Mouse (Mus musculus): ENCODE results near the gene Hcrtr2. TPM values are rescaled to one million over a fixed set of nuclear protein-coding genes. Genes with fewer than 3 reads are reported as not detected.

Gene Hcrtr2
- not detected for total RNA-seq (2021)
- long read RNA-seq, experiment 1, result 0 reads
- long read RNA-seq, experiment 2, result 0 reads

DNA sequence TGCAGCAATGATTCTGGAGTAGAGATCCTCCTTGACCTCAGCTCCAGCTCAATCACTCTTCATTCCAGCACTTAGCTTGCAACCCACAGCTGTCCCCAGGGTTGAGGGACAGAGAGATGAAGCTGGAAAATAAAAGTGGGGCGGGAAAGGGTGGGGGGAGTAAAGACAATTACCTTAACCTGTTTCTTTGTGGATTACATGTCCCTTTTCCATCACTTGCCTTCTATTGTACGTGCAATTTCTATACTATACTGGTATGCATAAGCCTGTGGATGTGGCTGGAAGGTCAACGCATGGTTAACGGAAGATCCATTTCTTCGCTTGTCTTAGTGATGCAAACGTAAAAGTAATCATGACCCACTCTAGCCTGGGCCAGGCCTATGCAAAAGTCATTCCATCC, at the start of gene Hcrtr2:
TSS of gene Hcrtr2 (minus strand) at position 101 of the 400 bp plus-strand sequence.
- no peak for DNase-seq

DNA sequence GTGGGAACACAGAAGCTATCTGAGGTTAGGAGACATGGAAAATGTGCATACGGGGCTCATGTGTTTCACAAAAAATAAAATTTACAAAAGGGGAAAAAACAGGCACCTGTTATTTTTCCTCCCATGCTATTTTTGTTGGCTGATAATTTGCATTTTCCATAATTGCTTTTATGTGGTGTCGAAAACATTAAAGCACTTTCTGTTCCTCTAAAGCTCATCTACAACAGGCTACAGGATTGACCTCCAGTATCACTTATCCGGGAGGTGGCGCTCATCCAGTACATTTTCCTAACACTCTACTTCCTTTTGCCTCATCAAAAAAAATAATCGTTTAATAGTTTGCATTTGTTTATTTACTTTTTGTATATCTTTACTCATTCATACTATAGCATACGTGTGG, 41.2 kb upstream of the Hcrtr2 start:
- no peak for DNase-seq

DNA sequence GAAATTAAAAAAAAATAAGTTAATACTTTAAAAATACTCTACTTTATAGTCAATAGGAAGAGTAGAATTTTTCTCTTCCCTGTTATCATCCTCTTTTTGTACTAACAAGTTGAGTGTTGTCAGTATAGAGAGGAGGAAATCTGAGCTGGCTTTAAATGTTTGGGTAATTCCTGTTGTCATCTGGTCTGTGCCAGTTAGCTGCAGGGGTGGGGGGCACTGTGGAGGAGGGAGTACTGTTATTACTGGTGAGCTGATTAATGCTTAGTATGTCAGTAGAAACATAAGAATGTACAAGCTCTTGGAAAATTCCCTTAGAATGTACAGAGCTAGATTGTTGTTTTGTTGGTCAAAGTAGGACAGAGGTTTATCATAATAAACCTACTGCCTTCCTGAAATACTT, 36.7 kb upstream of the Hcrtr2 start:
- DNase-seq, result no peak

DNA sequence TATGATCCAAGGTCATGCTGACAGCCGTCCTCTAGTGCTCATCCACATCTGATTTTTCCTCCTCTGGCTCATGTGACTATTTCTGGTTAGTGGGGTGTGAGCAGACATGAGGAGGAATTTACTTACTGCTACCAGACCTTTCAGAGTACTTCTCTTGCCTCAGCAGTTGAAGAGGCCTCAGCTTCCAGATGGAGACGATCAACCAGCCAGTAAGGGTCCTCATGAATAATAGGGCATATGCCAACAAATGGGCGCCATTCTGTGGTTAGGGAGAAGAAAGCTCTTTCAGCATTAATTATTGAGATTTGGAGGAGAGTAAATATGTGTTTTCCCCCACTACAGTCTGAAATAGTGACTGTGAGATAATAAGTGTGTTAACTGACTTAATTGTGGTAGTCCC, 28.7 kb upstream of the Hcrtr2 start:
- no peak for DNase-seq

DNA sequence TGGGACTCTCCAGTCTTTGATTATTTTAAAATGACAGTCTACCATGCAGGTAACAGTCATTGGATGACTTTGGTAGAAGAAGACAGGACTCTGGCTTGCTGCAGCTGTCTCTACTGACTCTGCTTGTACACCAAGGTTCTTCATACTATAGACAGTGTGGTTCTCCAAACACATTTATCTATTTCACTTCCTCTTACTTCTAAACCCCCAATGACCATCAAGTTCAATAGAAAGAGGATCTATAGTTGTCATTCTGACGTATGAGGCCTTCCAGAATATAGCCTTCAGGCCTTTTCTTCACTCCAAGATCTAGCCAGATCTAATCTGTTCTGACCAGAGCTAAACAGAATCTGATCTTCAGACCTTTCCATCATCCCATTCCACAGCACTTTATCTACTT, 23.6 kb upstream of the Hcrtr2 start:
- no peak for DNase-seq

DNA sequence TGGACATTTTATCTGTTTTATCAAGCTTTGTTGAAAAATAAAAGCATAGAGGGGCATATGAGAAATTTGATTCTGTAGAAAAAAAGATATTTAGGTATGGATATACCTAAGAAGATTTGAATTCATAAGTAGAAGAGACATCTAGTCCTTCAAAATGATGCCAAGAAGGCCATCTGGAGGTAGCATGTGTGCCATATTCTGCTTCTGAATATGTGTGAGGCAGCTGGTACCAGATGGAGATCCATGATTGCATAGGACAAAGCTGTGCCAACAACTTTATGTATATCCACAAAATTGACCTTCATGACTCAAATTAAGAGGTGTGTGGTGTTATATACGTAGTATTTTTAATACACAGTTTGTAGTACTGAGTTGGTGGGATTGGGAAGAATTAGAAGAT, 7.4 kb upstream of the Hcrtr2 start:
- no peak for DNase-seq

DNA sequence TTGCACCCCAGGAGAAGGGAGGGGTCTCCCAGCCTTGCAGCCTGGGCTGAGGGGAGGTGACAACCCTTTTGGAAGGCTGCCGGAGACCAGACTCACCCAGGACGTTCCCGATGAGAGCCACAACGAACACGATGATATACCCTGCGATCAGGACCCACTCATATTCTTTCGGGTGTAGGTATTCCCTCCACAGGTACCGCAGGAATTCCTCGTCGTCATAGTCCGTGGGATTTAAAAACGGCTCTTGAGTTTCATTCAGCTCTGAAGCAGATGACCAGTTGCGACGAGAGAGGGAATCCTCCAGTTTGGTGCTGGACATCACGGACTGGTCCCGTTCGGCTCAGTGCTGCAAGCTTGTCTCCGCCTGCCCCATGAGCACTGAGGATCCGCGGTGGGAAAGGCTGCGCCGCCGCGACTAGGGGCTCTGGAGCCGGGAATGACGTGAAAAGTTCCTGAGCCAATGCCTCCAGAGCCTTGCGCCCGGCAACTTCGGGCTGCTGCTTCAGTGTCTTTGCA, 412 bp downstream of the Hcrtr2 start:
- no peak for DNase-seq

DNA sequence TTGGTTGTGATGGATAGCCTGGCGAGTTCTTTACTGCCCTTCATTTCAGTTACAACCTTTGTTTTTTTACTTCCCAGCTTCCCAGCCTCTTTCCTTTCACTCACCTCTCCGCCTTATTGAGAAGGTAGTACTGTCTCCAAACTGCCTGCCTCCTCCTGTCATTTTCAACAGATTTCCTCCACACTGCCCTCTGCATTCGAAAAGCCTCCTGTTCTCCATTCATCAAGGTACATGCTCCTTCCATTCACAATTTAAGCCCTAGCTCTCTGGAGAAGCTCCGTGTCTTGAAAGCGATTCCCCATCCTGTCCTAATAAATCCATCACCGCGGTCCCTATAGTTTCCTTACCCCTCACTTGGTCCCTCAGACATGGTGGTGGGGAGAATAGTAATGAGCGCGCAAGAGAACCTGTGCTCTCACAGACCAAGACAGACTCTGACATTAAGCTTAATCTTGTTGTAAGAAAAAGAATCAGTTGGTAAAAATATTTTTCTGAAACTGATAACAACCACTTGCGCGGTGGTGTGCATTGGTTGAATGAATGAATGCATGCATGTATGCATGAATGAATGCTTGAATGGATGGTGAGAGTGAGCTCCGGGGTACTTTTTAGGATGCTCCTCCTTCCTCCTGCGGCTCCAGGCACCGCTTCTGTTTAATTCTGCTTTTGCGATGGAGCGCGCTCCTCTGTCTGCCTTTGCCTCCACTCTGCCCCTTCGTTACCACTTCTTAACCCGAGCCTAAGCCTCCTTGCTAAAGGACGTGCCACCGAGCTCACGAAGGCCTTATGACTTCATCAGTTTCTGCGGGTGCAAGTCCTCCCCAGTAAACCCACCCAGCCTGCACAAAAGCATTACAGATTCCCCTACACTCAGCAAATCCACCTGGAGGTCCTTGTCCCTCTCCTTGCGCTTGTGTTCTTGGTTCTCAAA, 1.3 kb downstream of the Hcrtr2 start:
- DNase-seq, result no peak

DNA sequence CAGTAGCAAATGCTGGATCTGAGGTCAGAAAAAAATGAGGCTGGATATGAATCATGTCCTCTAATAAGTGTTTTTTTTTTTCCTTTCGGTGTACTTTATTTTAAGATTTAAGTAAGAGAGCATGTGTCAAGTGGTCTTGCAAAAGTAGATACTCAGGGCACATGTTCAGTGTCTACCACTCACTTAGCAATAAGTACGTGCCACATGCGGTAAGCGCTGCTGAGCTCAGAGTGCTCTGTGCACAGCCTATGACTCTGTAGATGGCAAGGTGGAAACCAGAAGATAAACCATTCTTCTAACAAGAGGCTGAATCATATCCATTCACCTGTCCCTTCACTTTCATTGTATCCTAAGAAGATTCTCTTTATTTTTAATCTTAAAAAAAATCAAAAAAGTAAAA, 2.1 kb downstream of the Hcrtr2 start:
- no peak for DNase-seq

DNA sequence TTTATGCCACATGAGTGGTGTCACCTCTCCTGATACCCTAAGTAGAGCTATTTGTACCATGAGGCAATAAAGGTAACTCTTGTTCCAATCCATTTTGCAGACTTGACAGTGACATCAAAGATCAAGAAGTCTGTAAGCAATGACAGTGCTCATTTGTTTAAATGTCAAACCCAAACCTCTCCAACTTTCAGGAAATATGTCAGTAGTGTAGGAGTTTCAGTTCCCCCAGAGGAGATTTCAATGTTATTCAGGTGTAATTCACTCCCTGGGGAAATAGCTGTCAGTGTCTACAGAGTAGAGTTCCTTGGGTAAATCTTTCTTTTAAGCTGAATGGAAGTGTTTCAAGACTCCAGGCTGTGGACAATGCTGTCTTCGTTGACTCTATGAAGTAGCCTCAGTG, 2.9 kb downstream of the Hcrtr2 start:
- no peak for DNase-seq

DNA sequence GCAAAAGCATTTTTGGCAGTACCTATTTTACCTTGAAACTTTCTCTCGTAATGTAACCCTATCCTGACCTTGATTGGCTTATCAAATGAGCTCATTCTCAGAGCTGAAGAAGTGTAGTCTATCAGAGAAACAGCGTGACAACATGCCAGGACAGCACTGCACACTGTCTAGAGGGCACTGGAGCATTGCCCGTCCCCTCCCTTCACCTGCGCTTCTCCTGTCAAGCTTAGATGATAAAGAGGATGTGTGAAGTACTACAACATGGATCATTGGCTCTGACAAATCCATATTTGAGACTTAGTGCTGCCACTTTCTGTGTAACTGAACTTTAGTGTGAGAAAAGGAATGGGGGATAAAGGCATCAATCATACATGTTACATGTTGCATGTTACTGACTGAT, 5.4 kb downstream of the Hcrtr2 start:
- no peak for DNase-seq

DNA sequence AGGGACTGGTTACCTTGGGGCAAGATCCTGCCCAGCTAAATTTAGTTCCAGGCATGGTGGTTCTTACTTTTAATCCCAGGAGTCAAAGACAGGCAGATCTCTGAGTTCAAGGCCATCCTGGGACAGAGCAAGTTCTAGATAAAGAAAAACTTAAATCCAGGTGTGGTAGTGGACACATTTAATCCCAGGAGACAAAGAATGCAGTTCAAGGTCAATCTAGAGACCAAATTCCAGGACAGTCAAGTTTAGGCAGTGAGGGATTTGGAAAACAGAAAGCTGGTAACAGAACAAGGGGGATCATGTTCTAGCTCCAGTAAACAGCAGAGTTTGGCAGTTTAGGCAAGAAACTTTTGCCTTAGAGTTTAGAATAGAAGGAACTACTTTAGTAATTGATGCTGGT, 8.6 kb downstream of the Hcrtr2 start:
- DNase-seq, result no peak

DNA sequence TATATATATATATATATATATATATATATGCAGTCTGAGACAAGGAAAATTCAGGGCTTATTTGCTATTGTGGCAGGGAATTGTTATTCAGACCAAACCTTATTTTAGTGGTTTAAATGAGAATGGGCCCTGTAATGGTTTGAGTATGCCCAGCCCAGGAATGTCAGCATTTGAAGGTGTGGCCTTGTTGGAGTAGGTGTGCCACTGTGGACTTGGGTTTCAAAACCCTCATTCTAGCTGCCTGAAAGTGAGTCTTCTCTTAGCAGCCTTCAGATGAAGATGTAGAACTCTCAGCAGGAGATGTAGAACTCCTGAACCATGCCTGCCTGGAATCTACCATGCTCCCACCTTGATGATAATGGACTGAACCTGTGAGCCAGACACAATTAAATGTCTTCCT, 9.7 kb downstream of the Hcrtr2 start:
- DNase-seq, result no peak

DNA sequence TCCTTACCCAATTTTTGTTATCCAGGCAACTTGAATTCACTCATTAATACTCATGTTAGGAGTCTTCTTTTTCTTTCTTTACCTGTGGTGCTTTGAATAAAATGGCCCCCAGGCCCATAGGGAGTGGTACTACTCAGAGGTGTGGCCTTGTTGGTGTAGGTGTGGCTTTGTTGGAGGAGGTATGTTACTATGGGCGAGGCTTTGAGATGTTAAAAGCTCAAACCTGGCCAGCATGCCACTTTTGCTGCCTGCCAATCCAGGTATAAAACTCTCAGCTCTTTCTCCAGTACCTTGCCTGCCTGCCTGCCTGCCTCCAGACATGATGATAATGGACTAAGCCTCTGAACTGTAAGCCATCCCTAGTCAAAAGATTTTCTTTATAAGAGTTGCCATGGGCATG, 11.4 kb downstream of the Hcrtr2 start:
- DNase-seq, result no peak

DNA sequence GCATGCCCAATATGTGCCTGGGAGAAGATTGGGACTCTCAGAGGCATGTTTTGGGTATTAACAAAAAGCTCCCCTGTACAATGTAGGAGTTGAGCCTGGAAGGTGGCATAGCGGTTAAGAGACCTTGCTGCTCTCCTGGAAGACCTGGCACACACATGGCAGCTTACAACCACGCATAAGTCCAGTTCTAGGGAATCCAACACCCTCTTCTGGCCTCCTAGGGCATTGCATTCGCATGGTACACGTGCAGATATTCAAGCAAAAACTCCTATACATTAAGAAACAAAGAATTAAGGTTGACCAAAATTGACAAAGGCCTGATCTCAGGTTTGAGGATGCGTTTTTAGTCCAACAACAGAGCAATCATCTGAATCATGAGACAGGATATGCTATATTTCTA, 32.3 kb downstream of the Hcrtr2 start:
- no peak for DNase-seq

DNA sequence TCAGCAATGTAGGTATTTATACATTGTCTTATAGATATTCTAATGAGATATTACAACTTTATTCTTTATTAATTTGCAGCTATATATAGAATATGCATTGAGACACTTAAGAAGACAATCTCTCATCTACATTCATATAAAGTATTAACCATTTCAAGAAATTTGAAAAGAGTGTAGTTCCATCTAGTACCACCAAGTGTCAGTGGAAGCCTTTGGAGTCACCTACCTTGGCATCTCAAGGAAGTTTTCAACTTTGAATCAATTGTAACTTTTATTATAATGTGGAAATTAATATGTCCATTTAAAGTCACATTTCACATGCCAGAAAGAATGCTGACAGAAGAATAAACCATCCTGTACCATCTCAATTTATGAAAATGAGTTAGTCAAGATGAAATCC, 52.8 kb downstream of the Hcrtr2 start:
- DNase-seq, result no peak

DNA sequence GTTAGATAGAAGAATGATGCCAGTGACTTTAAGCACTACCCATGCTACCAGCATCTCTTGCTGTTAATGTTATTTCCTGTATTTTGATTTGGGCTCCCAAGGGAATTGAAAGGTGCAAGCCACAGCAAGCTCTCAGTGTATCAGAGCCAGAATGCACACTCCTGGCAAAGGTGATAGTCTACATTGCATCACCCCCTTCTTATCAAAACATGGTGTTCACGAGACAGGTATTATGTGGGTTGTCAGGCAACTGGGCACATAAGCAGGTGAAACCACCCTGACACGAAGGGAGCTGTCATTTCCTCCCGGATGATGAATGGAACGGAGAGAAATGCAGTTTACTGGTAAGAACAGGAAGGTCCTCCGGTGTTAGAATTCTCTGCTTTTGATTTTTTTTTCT, 65.9 kb downstream of the Hcrtr2 start:
- DNase-seq, result no peak

DNA sequence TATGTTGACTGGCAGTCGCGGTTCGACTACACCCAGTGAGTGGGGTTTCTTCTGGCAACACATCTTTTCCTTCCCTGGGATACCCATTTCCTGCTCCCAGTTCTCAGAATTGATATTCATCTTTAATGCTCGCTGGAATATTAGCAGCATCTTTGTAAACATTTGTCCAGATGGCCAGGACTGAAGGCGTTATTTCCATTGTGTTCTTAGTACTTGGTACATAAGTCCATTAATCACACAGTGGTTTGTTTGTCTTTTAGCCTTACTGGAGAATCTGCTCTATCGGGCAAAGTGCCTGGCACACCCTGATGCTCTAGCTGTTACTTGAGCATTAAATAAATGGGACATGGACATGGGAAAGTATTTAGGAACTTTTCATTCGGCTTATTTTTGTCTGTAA, 71.1 kb downstream of the Hcrtr2 start:
- no peak for DNase-seq

DNA sequence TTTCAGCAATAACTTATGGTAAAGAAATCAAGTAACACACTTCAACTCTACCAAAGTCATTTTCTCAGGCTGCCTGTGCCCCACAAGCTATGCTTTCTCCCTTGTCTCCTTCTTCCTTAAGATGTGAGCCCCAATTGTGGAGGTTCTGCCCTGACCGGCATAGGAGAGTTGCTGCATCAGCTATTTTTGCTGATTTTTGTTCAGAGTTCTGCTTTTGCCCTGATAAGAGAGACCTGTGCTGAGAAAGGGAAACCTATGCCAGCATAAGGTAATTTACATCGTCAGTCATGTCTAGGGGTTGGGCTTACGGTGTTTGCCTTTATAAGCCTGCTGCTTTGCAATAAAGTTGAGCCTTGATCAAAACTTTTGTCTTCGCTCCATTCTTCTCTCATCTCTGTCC, 71.5 kb downstream of the Hcrtr2 start:
- DNase-seq, result no peak

DNA sequence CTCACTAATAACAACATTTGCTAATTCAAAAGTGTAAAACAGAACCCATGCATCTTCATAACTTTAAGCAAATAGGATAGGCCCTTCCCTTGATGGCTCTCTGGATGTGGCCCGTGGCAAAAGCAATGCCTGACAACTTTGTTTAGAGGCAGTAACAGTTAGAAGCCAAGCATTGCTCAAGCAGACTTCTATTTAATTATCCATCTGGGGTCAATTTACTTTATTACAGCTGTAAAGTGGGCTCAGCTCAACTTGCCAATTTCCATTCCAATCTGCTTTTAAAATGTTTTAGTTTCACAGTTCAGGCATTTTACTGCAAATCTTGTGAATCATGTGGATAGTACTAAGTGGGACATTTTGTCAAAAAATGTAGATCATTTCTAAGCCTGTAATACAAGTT, 81.3 kb downstream of the Hcrtr2 start:
- no peak for DNase-seq

DNA sequence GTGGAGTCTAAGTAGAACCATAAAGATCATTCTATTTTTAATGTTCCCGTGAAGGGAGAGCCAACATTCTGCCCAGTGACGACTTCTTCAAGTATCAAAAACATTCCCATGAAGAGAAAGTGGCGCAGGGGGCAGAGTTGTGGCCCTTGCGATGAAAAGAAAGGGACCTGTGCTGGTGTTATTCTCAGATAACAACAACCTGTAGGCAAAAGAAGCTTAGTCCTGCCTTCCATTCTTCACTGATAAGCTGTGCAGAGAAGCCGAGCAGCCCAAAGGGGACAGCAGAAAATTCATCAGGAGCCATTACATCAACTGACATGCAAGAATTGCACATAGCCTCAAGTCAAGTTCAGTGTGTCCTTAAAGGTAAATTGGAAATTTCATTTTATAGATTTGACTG, 85.7 kb downstream of the Hcrtr2 start:
- DNase-seq, result no peak

DNA sequence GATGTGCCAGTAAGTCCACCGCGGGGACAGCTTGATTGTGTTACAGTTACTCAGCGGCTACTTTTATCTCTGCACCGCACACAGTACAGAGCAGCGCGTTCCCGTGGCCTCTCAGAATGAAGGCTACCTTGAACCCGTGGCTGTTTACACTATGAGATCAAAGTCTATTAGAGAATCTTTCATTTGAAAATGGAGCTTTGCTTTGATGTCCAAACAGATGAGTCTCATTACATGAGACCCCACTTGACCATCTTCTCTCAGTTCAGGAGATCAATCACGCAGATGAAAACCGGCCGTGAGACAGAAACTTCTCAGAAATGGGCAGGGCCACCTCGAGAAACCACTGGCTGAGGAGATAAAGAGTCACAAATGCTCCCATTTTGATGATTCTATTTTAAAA, 86.4 kb downstream of the Hcrtr2 start:
- DNase-seq, result no peak

DNA sequence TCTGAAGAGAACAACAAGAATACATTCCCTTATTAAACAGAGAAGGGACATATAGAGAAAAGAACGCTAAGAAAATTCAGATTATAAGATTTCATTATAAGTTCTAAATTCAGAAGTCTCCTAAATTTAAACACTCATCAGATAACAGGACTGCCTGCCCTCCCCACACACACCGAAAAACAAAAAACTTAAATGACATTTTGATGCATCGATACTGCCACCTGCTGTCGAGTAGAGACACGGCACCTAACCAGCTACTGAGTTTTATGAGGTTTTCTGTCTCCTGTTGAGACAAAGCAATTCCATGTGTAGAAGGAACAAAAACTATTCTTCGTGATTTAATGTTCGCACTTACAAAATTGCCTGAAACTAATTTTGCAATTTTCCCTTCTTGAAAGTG, 87.0 kb downstream of the Hcrtr2 start:
- DNase-seq, result peak; percentile 42 to 78

DNA sequence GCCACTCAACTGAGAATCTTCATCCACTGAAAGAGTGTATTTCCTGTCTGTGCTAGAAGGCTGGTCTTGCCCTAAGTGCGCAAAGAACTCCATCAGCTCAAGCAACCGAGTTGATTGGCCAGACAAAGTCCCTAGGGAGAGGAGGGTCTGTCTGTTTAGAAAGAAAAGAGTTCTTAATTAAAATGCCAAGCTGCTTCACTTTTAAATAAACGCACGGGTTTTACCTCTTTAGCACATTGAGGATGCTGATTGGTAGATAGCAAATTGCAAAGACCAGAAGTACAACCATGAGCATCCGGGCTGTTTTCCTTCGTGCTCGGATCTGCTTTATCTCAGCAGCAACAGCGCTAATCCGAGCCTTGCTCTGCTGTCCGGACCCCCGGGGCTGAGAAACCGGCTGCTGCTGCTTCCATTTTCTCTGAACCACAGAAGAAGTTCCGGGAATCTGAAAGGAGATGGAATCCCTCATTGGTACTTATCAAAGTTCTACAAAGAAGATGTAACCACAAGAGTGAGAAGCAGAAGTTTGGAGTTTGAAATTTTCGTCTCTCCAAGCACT, 87.6 kb downstream of the Hcrtr2 start:
- DNase-seq, result peak; percentile 1 to 17

Data from heart, adult 18-20 months (tissue).